Mouse (Mus musculus): Measurements from ENCODE around the gene Olfr806.

Gene Olfr806

GRCm38 (mm10) chr10:129741821-129742220 lies at the start of gene Olfr806:
Olfr806 (minus strand) TSS chr10:129741921.
- no peak for DNase-seq (ENCODE audit: low read depth, low spot score)

- no peak for DNase-seq (ENCODE audit: low read depth, low spot score)
Measured at GRCm38 (mm10) chr10:129778123-129778522, 36.4 kb upstream of the Olfr806 start.

GRCm38 (mm10) chr10:129774338-129774737 lies 32.6 kb upstream of the Olfr806 start, which contains the start of gene Olfr809:
Olfr809 (plus strand) TSS chr10:129774638.
- DNase-seq (ENCODE audit: low read depth, low spot score) = no peak

GRCm38 (mm10) chr10:129765182-129765581 lies 23.5 kb upstream of the Olfr806 start, which contains the start of gene Olfr808:
Olfr808 (plus strand) TSS chr10:129765482.
- no peak for DNase-seq (ENCODE audit: low read depth, low spot score)

- no peak for DNase-seq (ENCODE audit: low read depth, low spot score)
Measured at GRCm38 (mm10) chr10:129757693-129758092, 16.0 kb upstream of the Olfr806 start, which contains the start of gene Olfr807. Olfr807 (minus strand) TSS chr10:129757793.

- DNase-seq (ENCODE audit: low read depth, low spot score) = no peak
Measured at GRCm38 (mm10) chr10:129729275-129729674, 12.4 kb downstream of the Olfr806 start, which contains the start of gene Olfr805. Olfr805 (minus strand) TSS chr10:129729375.

GRCm38 (mm10) chr10:129702910-129703309 lies 38.8 kb downstream of the Olfr806 start, which contains the start of gene Olfr804:
Olfr804 (plus strand) TSS chr10:129703210.
- no peak for DNase-seq (ENCODE audit: low read depth, low spot score)

- no peak for DNase-seq (ENCODE audit: low read depth, low spot score)
Measured at GRCm38 (mm10) chr10:129694186-129694585, 47.5 kb downstream of the Olfr806 start, which contains the start of gene Olfr803. Olfr803 (minus strand) TSS chr10:129694286.

- no peak for DNase-seq (ENCODE audit: low read depth, low spot score)
Measured at GRCm38 (mm10) chr10:129688069-129688468, 53.7 kb downstream of the Olfr806 start, which contains the start of gene Olfr802. Olfr802 (minus strand) TSS chr10:129688169.
